Mouse (Mus musculus): ENCODE results near the gene Mlip. TPM values are rescaled to one million over a fixed set of nuclear protein-coding genes. Genes with fewer than 3 reads are reported as not detected.

Mlip gene
- polyA plus RNA-seq (2014; fragmentation: Illumina TruSeq; extraction: RNeasy Lipid Tissue Mini Kit (QIAGEN cat#74804); ENCODE audit: low read depth, low replicate concordance), result 166 TPM

GRCm38 (mm10) chr9:77352432-77353175 lies at the start of gene Mlip:
Gene Mlip, minus strand, starts transcription at chr9:77352969.

Other genes with a start within 250 kb of the Mlip start
- gene Lrrc1, start 191.9 kb upstream of the Mlip start, polyA plus RNA-seq (2014; fragmentation: Illumina TruSeq; extraction: RNeasy Lipid Tissue Mini Kit (QIAGEN cat#74804); ENCODE audit: low read depth, low replicate concordance), result 18.2 TPM